Mouse (Mus musculus) right cerebral cortex, postnatal 10 days (tissue): ENCODE measurements around the gene Lrp6.

ENCODE experiments used
- DNase-seq, 2 experiments: peaks; one replicate each; pipeline ENCODE4 v3.0.0; 2021; ENCODE audit warnings: low spot score in 2 of 2

The Lrp6 gene

GRCm38 (mm10) chr6:134566818-134567485 is at the start of gene Lrp6:
Gene Lrp6, minus strand, starts transcription at chr6:134566965.
- DNase-seq = peak; percentile 85 to 88

- peak; percentile 89 to 92 for DNase-seq
Measured at GRCm38 (mm10) chr6:134614723-134615648, 48.2 kb upstream of the Lrp6 start.

DNA sequence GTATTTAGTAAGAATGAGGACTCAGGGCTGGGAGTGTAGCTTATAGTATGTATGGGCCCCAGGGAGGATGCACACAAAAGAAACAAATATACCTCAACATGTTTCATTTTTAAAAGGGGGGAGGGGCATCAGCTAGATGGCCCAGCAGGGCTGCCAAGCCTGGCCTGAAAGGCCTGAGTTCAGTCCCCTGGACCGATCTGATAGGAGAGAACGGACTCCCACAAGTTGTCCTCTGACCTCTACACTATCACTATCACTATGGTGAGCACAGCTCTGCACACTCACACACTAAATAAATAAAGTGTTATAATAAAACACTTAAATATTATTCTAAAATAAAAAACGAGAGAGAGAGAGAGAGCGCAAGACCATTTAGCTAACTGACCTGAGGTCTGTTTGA is 47.6 kb upstream of the Lrp6 start:
- DNase-seq = no peak

DNA sequence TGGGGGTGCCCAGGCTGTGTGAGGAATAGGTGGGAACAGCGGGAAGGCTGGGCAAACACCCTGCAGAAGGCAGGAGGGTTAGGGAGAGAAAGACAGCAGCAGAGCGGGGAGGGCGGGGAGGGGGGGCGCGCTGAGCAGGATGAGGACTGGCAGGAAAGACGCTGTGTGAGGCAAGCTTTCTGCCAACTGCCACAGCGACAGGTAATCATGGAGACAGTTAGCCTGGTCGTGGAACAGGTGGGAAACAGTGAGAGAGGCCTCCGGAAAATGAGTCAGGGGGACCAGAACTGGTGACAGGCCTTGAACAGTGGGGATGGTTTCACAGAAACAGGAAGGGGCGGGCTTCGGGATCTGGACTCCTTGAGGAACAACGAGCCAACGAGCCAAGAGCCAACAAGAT is 45.1 kb upstream of the Lrp6 start:
- DNase-seq = peak in 1 of 2 experiments; percentile 44

GRCm38 (mm10) chr6:134610380-134610779 is 43.6 kb upstream of the Lrp6 start:
- no peak for DNase-seq

- no peak for DNase-seq
Measured at GRCm38 (mm10) chr6:134606949-134607746, 40.4 kb upstream of the Lrp6 start.

GRCm38 (mm10) chr6:134606540-134606939 is 39.8 kb upstream of the Lrp6 start:
- DNase-seq = no peak

GRCm38 (mm10) chr6:134605196-134605595 is 38.4 kb upstream of the Lrp6 start:
- DNase-seq = no peak

- DNase-seq = no peak
Measured at GRCm38 (mm10) chr6:134602371-134603003, 35.7 kb upstream of the Lrp6 start.

DNA sequence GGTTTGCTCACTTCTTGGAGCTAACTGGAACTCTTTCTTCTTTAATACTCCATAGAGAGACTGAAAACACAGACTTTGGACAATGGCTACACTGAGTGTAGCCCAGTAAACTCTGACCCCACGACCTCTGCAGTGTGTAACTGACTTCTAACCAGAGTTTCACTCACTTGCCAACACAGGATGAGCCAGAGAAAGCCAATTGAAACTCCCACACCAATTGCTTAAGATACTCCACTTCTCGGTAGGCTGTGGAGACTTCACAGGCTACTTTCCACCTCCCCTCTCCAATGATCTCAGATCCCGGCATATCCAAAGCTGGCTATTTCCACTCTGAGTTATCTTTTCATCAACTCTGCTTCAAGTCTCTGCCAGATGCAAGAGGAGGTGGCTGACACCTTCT is 35.0 kb upstream of the Lrp6 start:
- DNase-seq = no peak

GRCm38 (mm10) chr6:134601130-134601529 is 34.4 kb upstream of the Lrp6 start:
- DNase-seq = no peak

- no peak for DNase-seq
Measured at GRCm38 (mm10) chr6:134599239-134599638, 32.5 kb upstream of the Lrp6 start.

DNA sequence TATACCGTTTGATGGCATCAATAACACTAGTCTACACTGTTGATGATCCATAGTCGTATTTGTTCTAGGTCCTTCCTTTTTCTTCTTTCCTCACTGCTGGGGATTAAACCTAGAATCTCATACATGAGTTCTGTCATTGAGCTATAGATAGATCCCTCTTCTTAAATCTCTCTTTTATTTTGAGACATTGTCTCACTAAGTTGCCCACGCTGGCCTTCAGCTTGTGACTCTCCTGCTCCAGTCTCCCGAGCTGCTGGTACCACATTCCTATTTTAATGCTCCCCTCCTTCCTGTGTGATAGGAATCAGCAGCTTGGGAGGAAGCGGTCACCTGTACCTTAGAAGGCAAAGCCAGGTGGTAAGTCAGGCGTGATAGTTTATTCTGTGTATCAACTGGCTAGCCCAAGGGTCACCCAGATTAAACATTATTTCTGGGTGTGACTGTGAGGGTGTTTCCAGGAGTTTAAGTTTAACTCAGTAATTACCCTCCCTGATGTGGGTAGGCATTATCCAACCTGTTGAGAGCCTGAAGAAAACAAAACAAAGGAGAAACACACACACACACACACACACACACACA is 31.0 kb upstream of the Lrp6 start:
- no peak for DNase-seq

GRCm38 (mm10) chr6:134594569-134595442 is 28.0 kb upstream of the Lrp6 start:
- peak; percentile 38 to 45 for DNase-seq

DNA sequence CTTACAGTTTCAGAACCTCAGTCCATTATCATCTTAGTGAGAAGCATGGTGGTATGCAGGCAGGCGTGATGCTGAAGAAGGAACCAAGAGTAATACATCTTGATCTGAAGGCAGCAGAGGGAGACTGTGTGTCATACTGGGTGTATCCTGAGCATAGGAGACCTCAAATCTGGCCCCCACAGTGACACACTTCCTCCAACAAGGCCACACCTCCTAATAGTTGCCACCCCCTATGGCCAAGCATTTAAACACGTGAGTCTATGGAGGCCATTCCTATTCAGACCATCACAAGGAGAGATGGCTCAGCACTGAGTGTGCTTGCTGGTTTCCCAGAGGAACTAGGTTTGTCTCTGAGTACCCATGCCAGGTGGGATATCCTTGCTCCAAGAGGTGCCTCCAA is 24.8 kb upstream of the Lrp6 start:
- DNase-seq = no peak

DNA sequence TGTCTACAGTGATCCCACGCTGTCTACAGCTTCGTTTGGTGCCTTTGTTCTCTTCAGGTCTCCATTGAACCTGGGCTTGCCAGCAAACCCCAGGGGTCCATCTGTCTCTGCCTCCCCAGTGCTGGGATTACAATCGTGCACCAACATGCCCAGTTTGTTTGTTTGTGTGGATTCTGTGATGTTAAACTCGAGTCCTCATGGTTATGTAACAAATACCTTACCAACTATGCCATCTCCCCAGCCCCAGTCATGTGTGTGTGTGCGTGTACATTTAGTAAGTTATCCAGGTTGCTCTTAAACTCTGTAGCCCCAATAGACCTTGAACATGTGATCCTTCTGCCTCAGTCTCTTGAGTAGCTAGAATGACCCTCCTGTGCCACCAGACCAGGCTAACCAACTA is 19.5 kb upstream of the Lrp6 start:
- no peak for DNase-seq

DNA sequence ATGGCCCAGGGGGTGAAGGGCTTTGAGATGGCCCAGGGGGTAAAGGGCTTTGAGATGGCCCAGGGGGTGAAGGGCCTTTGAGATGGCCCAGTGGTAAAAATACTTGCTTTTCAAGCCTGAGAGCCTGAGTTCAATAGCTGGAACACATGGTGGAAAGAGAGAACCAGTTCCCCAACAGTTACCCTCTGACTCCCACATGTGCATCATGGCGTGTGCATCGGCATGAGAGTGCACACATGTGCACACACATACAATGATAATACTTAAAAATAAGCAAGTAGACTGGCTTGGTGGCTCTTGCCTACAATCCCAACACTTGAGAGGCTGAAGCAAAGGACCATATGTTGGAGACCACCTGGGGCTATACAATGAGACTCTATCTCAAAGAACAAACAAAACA is 17.9 kb upstream of the Lrp6 start:
- DNase-seq = no peak

GRCm38 (mm10) chr6:134582110-134582509 is 15.3 kb upstream of the Lrp6 start:
- DNase-seq = no peak

GRCm38 (mm10) chr6:134579506-134579905 is 12.7 kb upstream of the Lrp6 start:
- DNase-seq = no peak

DNA sequence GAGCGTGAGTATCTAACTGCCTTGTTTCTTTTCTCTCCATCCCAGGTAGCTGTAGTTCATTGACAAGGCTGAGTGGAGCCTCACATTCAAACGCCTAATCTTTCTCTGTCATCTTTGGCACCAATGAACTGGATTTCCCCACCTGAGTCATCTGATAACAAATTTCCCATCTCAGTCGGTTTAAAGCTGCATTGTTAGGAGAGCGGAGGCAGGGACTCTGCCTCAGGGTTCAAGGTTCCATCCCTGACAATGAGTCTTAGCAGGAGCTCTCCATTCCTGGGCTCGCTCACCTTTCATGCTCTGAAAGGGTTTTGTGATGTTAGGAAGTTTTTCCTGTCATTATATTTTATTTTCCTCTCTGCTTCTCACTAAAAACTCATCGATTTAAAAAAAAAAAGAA is 11.3 kb upstream of the Lrp6 start:
- DNase-seq = no peak
